Mouse (Mus musculus): ENCODE data around the gene Hrh2. TPM values are rescaled to one million over a fixed set of nuclear protein-coding genes. Genes with fewer than 3 reads are reported as not detected.

The Hrh2 gene
- polyA plus RNA-seq, 1 experiment from 2014 or later, result 1.4 TPM

- no peaks in the 10 kb centered on the region for H3K27me3 ChIP-seq (replicated peaks)
- H3K4me1 ChIP-seq, result no peaks in the 10 kb centered on the region
- H3K27ac ChIP-seq, result no peak overlapping the region
- no peak overlapping the region for H3K4me2 ChIP-seq
- ATAC-seq (replicated peaks), result no peak
- no peak overlapping the region for H3K9ac ChIP-seq
- H3K36me3 ChIP-seq (replicated peaks), result no peaks in the 10 kb centered on the region
- H3K4me3 ChIP-seq, result no peak overlapping the region
- WGBS, result 86% methylated on average over 7 of the region's 7 CpGs
- H3K9me3 ChIP-seq, result no peaks in the 10 kb centered on the region
These were observed 13.3 kb downstream of the Hrh2 start for GRCm38 (mm10) chr13:54205195-54205594.

GRCm38 (mm10) chr13:54206140-54206753, 14.3 kb downstream of the Hrh2 start:
- no peak overlapping the region for H3K4me3 ChIP-seq
- no peak for ATAC-seq (replicated peaks)
- WGBS, result 50% methylated on average over 9 of the region's 9 CpGs
- no peak overlapping the region for H3K27ac ChIP-seq
- H3K9ac ChIP-seq, result no peak overlapping the region
- H3K4me1 ChIP-seq, result peaks cover 7% of the 10 kb centered on the region
- H3K4me2 ChIP-seq, result no peak overlapping the region
- H3K9me3 ChIP-seq, result no peaks in the 10 kb centered on the region
- no peaks in the 10 kb centered on the region for H3K36me3 ChIP-seq (replicated peaks)
- H3K27me3 ChIP-seq (replicated peaks), result no peaks in the 10 kb centered on the region

DNA sequence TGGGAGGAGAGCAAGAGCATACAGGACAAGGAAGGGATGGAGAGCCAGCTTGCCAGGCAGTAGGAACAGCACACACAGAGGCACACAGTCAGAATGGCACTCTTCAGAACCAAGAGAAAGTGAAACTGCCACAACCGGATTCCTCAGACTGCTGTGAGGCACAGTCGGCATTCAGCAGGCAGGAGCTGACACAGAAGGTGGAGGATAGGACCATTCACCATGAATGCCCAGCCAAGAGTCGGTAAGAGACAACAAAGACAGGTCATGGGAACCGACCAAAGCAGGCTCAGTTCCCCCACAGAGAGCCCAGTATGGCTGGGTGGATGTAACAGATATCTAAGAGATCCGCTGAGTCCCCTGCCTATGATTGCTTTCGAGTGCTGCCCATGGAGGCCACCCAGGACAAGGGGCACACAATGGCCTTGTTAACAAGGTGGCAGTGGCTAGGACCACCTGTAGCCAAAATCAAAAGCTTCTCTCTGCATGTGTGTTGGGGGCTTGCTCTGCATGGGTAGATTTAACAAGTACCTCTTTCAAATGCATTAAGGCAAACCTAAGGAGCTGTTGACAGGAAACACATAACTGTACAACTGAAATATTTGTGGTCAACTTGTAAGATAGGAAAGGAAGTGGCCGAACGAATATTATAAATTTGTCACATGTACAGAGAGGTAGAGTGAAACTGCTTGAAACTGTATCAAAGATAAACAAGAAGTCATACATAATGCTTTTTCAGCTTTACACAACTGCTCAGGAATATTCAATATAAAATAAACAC, 17.7 kb downstream of the Hrh2 start:
- Histone ChIP-seq H3K27ac (no peak overlapping the region), H3K9ac (no peak overlapping the region), H3K36me3 (replicated peaks) (no peaks in the 10 kb centered on the region), H3K9me3 (no peaks in the 10 kb centered on the region), H3K4me3 (no peak overlapping the region), H3K4me2 (no peak overlapping the region), H3K27me3 (replicated peaks) (no peaks in the 10 kb centered on the region), H3K4me1 (peaks cover 26% of the 10 kb centered on the region)
- WGBS, result 47% methylated on average over 8 of the region's 8 CpGs
- ATAC-seq (replicated peaks), result no peak

DNA sequence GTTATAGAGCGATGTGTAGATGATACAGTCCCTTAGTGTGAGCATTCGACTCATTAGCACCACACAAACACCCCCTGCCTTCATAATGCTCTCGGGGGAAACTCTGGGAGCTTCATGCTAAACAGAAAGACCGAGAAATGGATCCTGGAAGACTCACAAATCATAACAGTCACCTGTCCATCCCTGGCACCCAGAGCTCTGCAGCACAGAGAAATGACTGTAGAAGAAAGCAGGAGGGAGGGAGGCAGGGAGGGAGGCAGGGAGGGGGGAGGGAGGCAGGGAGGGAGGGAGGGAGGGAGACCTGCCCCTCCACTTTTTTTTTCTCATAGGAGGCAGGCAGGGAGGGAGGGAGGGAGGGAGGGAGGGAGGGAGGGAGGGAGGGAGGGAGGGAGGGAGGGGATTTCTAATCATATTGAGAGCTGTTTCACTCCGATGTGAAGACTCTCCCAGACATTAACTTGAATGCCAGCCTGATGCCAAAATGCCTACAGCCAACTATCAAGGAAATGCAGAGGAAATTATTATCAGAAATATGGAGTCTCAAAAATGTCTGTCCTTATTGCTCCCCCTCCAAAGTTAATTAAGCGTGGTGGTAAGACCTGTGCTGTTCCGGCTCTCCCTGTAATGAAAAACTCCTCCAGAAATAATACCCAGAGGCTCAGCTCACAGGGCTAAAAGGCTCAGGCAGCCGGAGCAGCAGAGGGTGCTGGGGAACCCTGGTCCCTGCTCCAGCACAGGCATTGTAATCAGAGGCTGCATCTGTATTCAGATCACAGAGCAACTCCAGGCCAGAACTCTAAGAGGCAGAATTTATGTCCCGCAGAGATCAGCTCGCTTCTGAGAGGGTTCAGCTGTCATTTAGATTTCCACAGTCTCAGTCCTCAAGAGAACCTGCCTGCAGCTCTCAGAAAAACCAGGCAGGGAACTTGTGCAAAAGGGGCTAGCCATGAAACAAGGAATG, 19.9 kb downstream of the Hrh2 start:
- H3K9ac ChIP-seq, result no peak overlapping the region
- 15% methylated on average over 10 of the region's 10 CpGs for WGBS
- no peaks in the 10 kb centered on the region for H3K9me3 ChIP-seq
- H3K27ac ChIP-seq, result peak overlapping the region; percentile 89
- H3K36me3 ChIP-seq (replicated peaks), result no peaks in the 10 kb centered on the region
- H3K4me2 ChIP-seq, result peak overlapping the region; percentile 18
- H3K4me1 ChIP-seq, result peaks cover 26% of the 10 kb centered on the region
- peak; percentile 93 for ATAC-seq (replicated peaks)
- H3K4me3 ChIP-seq, result no peak overlapping the region
- no peaks in the 10 kb centered on the region for H3K27me3 ChIP-seq (replicated peaks)

DNA sequence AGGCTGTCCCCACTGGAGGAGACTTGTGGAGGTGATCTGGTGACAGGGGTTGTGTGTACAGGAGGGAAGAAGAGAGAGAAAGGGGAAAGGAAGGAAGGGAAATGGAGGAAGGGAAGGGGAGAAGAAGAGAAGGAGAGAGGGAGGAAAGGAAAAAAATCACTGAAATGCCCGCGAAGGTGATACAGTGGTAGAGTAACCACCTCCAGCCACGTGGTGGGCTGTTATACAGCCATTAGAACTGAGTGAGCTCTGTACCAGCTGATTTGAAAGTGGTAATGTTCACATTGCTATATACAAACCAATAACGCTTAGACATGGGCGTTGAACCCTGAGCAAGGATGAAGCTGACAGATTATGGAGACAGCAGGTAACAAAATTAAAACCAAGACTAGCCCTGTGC, 20.6 kb downstream of the Hrh2 start:
- Histone ChIP-seq H3K27me3 (replicated peaks) (no peaks in the 10 kb centered on the region), H3K36me3 (replicated peaks) (no peaks in the 10 kb centered on the region), H3K4me2 (0 out of 2 replicates have a peak overlapping the region, but pooled peaks have one; percentile 18), H3K9me3 (no peaks in the 10 kb centered on the region), H3K4me1 (peaks cover 26% of the 10 kb centered on the region), H3K4me3 (no peak overlapping the region), H3K27ac (peak overlapping the region; percentile 89), H3K9ac (no peak overlapping the region)
- ATAC-seq (replicated peaks), result peak; percentile 55; the same call in 1 of the 2 replicates
- WGBS, result 37% methylated on average over 5 of the region's 5 CpGs

DNA sequence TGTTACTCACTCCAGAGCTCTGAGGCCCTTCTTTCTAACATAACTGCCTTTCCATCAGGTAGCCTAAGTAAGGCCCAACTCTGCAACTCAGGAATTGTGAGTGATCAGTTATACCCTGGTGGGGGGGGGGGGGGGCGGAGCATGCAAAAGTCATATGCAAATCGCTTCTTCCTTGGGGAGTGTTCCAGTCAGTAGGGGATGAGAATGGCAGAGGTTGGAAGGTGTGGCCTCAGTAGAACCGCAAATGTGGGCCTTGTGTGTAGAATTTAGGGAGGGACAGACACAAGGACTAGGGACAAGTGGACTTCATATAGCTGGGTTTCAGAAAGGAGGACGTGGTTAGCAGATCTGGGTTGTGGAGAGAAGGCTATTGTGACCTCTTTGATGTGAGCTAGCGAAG, 23.3 kb downstream of the Hrh2 start:
- Histone ChIP-seq H3K4me2 (no peak overlapping the region), H3K9ac (no peak overlapping the region), H3K36me3 (replicated peaks) (no peaks in the 10 kb centered on the region), H3K4me1 (peaks cover 26% of the 10 kb centered on the region), H3K4me3 (no peak overlapping the region), H3K27me3 (replicated peaks) (no peaks in the 10 kb centered on the region), H3K9me3 (no peaks in the 10 kb centered on the region), H3K27ac (no peak overlapping the region)
- no peak for ATAC-seq (replicated peaks)
- 62% methylated on average over 5 of the region's 5 CpGs for WGBS

GRCm38 (mm10) chr13:54215777-54216316, 23.9 kb downstream of the Hrh2 start:
- Histone ChIP-seq H3K27ac (no peak overlapping the region), H3K4me3 (no peak overlapping the region), H3K9me3 (no peaks in the 10 kb centered on the region), H3K27me3 (replicated peaks) (no peaks in the 10 kb centered on the region), H3K4me2 (no peak overlapping the region), H3K4me1 (peaks cover 24% of the 10 kb centered on the region), H3K36me3 (replicated peaks) (no peaks in the 10 kb centered on the region), H3K9ac (no peak overlapping the region)
- WGBS, result 34% methylated on average over 7 of the region's 7 CpGs
- ATAC-seq (replicated peaks), result no peak

DNA sequence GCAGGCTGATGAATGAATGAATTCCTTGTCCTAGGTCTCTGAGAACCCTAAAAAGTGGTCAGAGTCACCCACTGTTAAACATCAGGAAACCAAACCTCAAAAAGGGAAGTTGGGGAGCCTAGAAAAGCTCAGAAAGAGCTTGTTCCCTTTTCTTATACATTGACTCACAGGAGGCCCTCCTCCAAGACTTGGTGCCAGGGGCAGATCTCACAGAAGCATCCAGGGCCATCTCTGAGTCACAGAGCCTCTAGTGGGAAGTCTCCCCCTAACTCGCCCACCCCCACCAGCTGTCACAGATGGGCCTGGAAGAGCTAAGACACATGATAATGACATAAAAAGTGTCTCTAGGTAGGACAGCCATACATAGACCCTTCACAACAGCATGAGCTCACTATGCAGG, 26.4 kb downstream of the Hrh2 start:
- no peak overlapping the region for H3K9ac ChIP-seq
- H3K36me3 ChIP-seq (replicated peaks), result no peaks in the 10 kb centered on the region
- ATAC-seq (replicated peaks), result no peak
- H3K4me3 ChIP-seq, result no peak overlapping the region
- 82% methylated on average over 1 of the region's 1 CpGs for WGBS
- no peaks in the 10 kb centered on the region for H3K9me3 ChIP-seq
- peaks cover 7% of the 10 kb centered on the region for H3K4me1 ChIP-seq
- no peaks in the 10 kb centered on the region for H3K27me3 ChIP-seq (replicated peaks)
- no peak overlapping the region for H3K4me2 ChIP-seq
- no peak overlapping the region for H3K27ac ChIP-seq

GRCm38 (mm10) chr13:54221631-54222179, 29.8 kb downstream of the Hrh2 start:
- 68% methylated on average over 4 of the region's 4 CpGs for WGBS
- H3K27me3 ChIP-seq (replicated peaks), result no peaks in the 10 kb centered on the region
- H3K4me2 ChIP-seq, result no peak overlapping the region
- H3K4me1 ChIP-seq, result peaks cover 6% of the 10 kb centered on the region; the same call in 1 of the 2 replicates
- H3K9me3 ChIP-seq, result no peaks in the 10 kb centered on the region
- H3K4me3 ChIP-seq, result no peak overlapping the region
- H3K36me3 ChIP-seq (replicated peaks), result no peaks in the 10 kb centered on the region
- no peak for ATAC-seq (replicated peaks)
- no peak overlapping the region for H3K27ac ChIP-seq
- H3K9ac ChIP-seq, result no peak overlapping the region

DNA sequence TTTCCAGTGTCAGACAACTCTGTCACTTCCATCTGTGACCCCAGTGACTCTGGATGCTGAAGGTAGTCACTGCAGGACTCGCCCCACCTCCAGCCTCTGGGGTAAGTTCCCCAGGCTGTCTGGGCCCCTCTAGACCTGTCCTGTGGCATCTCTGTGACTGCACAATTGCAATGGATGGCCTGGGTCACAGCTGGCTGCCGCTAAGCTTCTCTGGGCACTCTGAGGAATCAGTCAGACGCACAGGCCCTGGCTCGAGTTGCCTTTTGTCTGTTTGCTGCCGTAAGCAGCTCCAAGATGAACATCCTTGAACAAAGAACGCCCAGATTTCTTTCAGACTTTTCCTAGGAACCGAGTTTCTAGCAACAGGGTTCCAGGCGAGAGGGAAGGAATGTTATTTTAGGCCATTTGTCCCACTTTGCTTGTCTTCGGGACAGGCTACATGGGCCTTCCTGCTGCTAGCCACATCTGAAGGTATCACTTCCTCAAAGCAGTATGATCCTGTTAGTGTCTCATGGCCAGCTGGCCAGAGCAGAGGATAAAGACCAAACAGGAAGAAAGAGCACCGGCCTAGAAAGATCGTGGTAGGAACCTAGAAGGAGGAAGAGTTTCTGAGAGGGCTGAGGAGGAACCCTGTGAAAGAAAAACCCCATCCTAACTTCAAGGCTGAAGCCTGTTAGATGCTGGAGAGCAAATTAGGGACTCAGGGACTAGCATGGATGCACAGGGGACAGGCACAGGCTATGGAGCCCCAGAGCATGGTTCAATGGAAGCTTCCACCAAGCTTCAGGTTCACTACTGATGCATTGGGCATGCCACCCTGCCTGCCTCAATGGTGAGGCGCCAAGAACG, 31.2 kb downstream of the Hrh2 start:
- 40% methylated on average over 13 of the region's 13 CpGs for WGBS
- ATAC-seq (replicated peaks), result no peak

DNA sequence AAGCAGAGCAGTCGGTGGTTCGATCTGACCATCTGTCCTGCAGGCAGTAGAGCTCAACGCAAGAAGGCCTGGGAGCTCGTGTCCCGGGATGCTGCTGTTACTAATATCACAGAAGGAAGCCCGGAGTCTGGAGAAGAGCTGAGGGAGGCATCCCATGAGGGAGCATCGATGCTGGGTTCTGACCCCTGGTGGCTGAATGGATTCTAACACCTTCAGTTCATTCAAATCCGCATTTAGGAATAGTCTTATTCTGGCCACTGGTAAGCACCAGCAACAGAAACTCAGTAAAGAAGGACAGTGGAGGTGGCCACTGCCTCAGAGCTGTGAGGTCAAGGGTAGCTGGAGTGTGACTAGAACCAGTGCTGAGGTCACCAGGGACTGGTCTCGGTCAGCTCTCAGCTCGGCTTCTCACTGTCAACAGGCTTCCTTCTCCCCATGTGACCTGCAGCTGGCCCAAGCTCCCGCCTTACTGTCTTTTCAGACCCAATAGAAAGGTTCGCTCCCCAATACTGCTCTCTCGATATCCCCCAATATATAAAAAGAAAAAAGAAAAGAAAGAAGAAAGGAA, 36.1 kb downstream of the Hrh2 start:
- Histone ChIP-seq H3K9me3 (no peaks in the 10 kb centered on the region), H3K4me2 (no peak overlapping the region), H3K27me3 (replicated peaks) (0 out of 2 replicates have a peak, but pooled peaks cover 3% of the 10 kb centered on the region), H3K27ac (no peak overlapping the region), H3K36me3 (replicated peaks) (no peaks in the 10 kb centered on the region), H3K9ac (no peak overlapping the region), H3K4me1 (peaks cover 6% of the 10 kb centered on the region; the same call in 1 of the 2 replicates), H3K4me3 (no peak overlapping the region)
- 17% methylated on average over 13 of the region's 13 CpGs for WGBS
- ATAC-seq (replicated peaks), result peak; percentile 45; the same call in 1 of the 2 replicates

More for the DNA sequence above, 31.2 kb downstream of the Hrh2 start:
- Histone ChIP-seq H3K4me2 (no peak overlapping the region), H3K9me3 (no peaks in the 10 kb centered on the region), H3K36me3 (replicated peaks) (no peaks in the 10 kb centered on the region), H3K4me1 (peaks cover 8% of the 10 kb centered on the region; the same call in 1 of the 2 replicates), H3K4me3 (no peak overlapping the region), H3K27me3 (replicated peaks) (0 out of 2 replicates have a peak, but pooled peaks cover 3% of the 10 kb centered on the region), H3K9ac (no peak overlapping the region), H3K27ac (no peak overlapping the region)
